Mouse (Mus musculus) spleen, adult 2 months (tissue): ENCODE results near the gene Kcng1.

Experiments
- CTCF ChIP-seq: fragments of 200-500 bp; IDR thresholded peaks from 2 replicates; pipeline ENCODE4 v1.5.1; 2011; ENCODE audit warnings: mild to moderate bottlenecking, inconsistent platforms; ENCODE audit not compliant: insufficient read depth, insufficient read length, insufficient replicate concordance; ENCODE audit errors: extremely low read depth
- POLR2A ChIP-seq: fragments of 200-500 bp; IDR thresholded peaks from 2 replicates; pipeline ENCODE4 v1.6.1; 2011; ENCODE audit warnings: low read depth, low read length, inconsistent platforms

DNA sequence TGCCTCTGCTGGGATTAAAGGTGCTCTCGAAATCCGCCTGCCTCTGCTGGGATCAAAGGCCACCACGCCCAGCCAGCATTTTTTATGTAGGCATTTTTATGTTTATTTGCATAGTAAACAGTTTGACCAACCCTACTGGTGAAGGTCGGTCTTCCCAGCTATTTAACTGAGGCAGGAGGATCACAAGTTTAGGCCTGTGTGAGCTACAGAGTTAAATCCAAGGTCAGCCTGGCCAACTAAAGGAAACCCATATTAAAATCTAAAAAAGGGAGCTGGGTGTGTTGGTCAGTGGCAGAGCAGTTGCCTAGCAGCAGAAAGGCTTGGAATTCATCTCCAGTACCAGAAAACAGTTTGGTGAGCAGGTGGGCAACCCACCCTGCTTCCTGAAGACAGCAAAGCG, 48.2 kb downstream of the Kcng1 start:
- no peak for TF ChIP-seq POLR2A
- no peak for TF ChIP-seq CTCF
